Mouse (Mus musculus) cerebellum, adult 2 months (tissue): ENCODE results near the gene Gpr161.

Experiments used
- CTCF ChIP-seq: fragments of 200-500 bp; IDR thresholded peaks from 2 replicates; pipeline ENCODE4 v1.5.1; 2011; ENCODE audit warnings: low read depth, mild to moderate bottlenecking, control low read depth, low read length, moderate library complexity, borderline replicate concordance; ENCODE audit not compliant: insufficient read depth
- POLR2A ChIP-seq: fragments of 200-500 bp; IDR thresholded peaks from 2 replicates; pipeline ENCODE4 v1.6.1; 2011; ENCODE audit warnings: low read length, control low read depth, borderline replicate concordance; ENCODE audit not compliant: insufficient read depth

GRCm38 (mm10) chr1:165344453-165344852 lies 48.9 kb downstream of the Gpr161 start:
- TF ChIP-seq CTCF (no peak), POLR2A (no peak)
